Mouse (Mus musculus): ENCODE measurements at regions not wholly inside any gene's neighbourhood (a gene's known extent, or its start where the extent isn't known, plus 50 kb on each side); places are given as distances from the start of the nearest gene placed in this dataset.

DNA sequence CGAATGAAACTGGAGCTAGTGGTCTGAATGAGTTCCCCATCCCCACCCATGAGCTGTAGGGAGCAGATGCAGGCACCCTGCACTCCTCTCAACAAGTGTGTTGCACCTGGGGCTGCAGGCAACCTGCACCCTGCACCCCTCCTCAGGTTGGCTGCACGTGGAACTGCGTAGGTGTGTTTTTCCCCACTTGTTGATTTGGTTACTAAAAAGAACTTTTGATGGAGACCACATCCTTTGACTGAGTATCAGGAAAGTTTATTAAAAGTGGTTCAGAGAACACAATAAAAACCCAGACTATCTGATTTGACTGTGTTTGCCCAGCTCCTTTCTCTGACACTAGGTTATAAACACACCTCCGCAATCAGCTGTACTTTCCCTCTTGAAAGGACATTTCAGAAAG is 456.5 kb downstream of the Rnf144a start:
- ATAC-seq (replicated peaks; ENCODE audit: insufficient number of reproducible peaks, insufficient read depth, low FRiP score, low read depth): no peak
- no peaks in the 10 kb centered on the region for H3K27me3 ChIP-seq
- no peak overlapping the region for H3K27ac ChIP-seq

DNA sequence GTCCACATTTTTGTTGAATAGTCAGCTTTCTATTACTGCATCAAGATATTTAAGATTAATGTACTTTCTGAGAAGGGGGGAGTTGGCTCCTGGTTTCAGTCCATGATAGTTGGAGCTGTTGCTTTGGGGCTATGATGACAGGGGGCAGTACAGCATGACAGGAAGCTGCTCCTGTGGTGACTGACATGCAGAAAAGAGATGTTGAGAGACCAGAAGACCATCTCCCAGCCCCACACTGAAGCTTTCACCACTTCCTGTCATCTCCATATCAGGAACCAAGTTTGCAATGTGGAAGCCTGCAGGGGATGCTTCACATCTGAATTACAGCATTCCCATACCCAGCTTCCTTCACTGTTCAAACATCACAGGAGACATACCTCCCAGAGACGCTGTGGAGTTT is 457.5 kb downstream of the Rnf144a start:
- Histone ChIP-seq H3K9ac (no peak overlapping the region), H3K4me1 (replicated peaks) (no peaks in the 10 kb centered on the region), H3K9me3 (replicated peaks) (no peaks in the 10 kb centered on the region), H3K4me3 (no peak overlapping the region), H3K4me2 (no peak overlapping the region), H3K27me3 (no peaks in the 10 kb centered on the region), H3K27ac (no peak overlapping the region), H3K36me3 (no peaks in the 10 kb centered on the region)
- 87% methylated on average over 1 of the region's 1 CpGs for WGBS
- ATAC-seq (replicated peaks; ENCODE audit: insufficient number of reproducible peaks, insufficient read depth, low FRiP score, low read depth): no peak

More for the DNA sequence above, 456.5 kb downstream of the Rnf144a start:
- Histone ChIP-seq H3K4me1 (replicated peaks) (no peaks in the 10 kb centered on the region), H3K9ac (no peak overlapping the region), H3K4me2 (no peak overlapping the region), H3K9me3 (replicated peaks) (no peaks in the 10 kb centered on the region), H3K36me3 (no peaks in the 10 kb centered on the region), H3K4me3 (no peak overlapping the region)
- 70% methylated on average over 4 of the region's 4 CpGs for WGBS

- Histone ChIP-seq H3K27ac (no peak overlapping the region), H3K4me2 (no peak overlapping the region), H3K4me3 (no peak overlapping the region), H3K4me1 (replicated peaks) (no peaks in the 10 kb centered on the region), H3K9me3 (replicated peaks) (no peaks in the 10 kb centered on the region), H3K27me3 (no peaks in the 10 kb centered on the region), H3K36me3 (no peaks in the 10 kb centered on the region), H3K9ac (no peak overlapping the region)
- 85% methylated on average over 7 of the region's 7 CpGs for WGBS
- no peak for ATAC-seq (replicated peaks; ENCODE audit: insufficient number of reproducible peaks, insufficient read depth, low FRiP score, low read depth)
These were observed 467.9 kb downstream of the Rnf144a start for GRCm38 (mm10) chr12:25947107-25947506.

GRCm38 (mm10) chr12:25946121-25946520 is 468.9 kb downstream of the Rnf144a start:
- H3K27me3 ChIP-seq: no peaks in the 10 kb centered on the region
- no peak overlapping the region for H3K9ac ChIP-seq
- ATAC-seq (replicated peaks; ENCODE audit: insufficient number of reproducible peaks, insufficient read depth, low FRiP score, low read depth): no peak
- H3K9me3 ChIP-seq (replicated peaks): no peaks in the 10 kb centered on the region
- H3K4me2 ChIP-seq: no peak overlapping the region
- no peak overlapping the region for H3K27ac ChIP-seq
- WGBS: 76% methylated on average over 3 of the region's 3 CpGs
- no peaks in the 10 kb centered on the region for H3K4me1 ChIP-seq (replicated peaks)
- H3K36me3 ChIP-seq: no peaks in the 10 kb centered on the region
- no peak overlapping the region for H3K4me3 ChIP-seq

GRCm38 (mm10) chr12:25938856-25939255 is 476.2 kb downstream of the Rnf144a start:
- Histone ChIP-seq H3K4me3 (no peak overlapping the region), H3K9me3 (replicated peaks) (no peaks in the 10 kb centered on the region), H3K4me1 (replicated peaks) (no peaks in the 10 kb centered on the region), H3K9ac (no peak overlapping the region), H3K36me3 (no peaks in the 10 kb centered on the region), H3K4me2 (no peak overlapping the region), H3K27me3 (no peaks in the 10 kb centered on the region), H3K27ac (no peak overlapping the region)
- ATAC-seq (replicated peaks; ENCODE audit: insufficient number of reproducible peaks, insufficient read depth, low FRiP score, low read depth): no peak
- WGBS: 87% methylated on average over 6 of the region's 6 CpGs

- Histone ChIP-seq H3K27me3 (no peaks in the 10 kb centered on the region), H3K4me2 (no peak overlapping the region), H3K36me3 (no peaks in the 10 kb centered on the region), H3K9me3 (replicated peaks) (no peaks in the 10 kb centered on the region), H3K4me3 (no peak overlapping the region), H3K4me1 (replicated peaks) (no peaks in the 10 kb centered on the region), H3K9ac (no peak overlapping the region), H3K27ac (no peak overlapping the region)
- ATAC-seq (replicated peaks; ENCODE audit: insufficient number of reproducible peaks, insufficient read depth, low FRiP score, low read depth): no peak
- 72% methylated on average over 5 of the region's 5 CpGs for WGBS
These were observed 480.1 kb downstream of the Rnf144a start for GRCm38 (mm10) chr12:25934946-25935345.

DNA sequence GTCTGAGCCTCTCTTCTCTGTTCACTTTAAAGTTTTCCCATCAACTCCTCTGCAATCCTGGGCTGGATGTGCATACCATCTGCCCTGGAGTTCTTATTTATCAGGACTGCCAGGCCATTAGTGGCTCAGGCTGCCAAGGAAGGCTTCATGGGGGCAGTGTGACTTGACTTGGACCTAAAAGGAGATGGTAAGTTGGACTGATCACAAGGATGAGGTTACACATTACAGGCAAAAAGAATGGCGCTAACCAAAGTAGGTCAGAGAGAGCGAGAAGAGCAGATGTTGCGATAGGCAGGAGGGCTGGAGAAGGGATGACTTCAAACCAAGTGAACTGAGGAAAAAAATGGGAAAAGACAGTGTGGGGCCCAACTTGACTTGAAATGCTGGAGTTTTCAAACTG is 480.5 kb downstream of the Rnf144a start:
- Histone ChIP-seq H3K9me3 (replicated peaks) (no peaks in the 10 kb centered on the region), H3K9ac (no peak overlapping the region), H3K4me3 (no peak overlapping the region), H3K4me2 (no peak overlapping the region), H3K4me1 (replicated peaks) (no peaks in the 10 kb centered on the region), H3K36me3 (no peaks in the 10 kb centered on the region), H3K27me3 (no peaks in the 10 kb centered on the region), H3K27ac (no peak overlapping the region)
- WGBS: 88% methylated on average over 3 of the region's 3 CpGs
- no peak for ATAC-seq (replicated peaks; ENCODE audit: insufficient number of reproducible peaks, insufficient read depth, low FRiP score, low read depth)

DNA sequence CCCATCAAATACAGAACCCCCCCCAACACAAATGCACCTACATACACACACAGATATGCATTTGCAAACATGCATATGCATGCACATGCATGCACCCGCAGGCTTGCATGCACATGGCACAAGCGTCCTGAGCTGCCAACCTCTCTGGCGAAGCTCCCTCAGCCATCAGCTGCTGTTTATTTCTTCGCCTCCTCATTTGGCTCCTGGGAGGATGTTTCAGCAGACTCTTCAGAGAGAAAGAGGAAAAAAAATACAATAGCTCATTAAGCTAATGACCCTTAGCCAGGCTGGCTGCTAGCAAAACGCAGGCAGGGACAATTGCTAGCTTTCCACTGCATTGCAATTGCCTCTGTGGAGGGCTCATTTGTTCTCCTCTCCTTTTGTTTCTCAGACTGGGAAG is 488.7 kb downstream of the Rnf144a start:
- Histone ChIP-seq H3K4me3 (no peak overlapping the region), H3K36me3 (no peaks in the 10 kb centered on the region), H3K27me3 (no peaks in the 10 kb centered on the region), H3K27ac (no peak overlapping the region), H3K4me2 (no peak overlapping the region), H3K4me1 (replicated peaks) (no peaks in the 10 kb centered on the region), H3K9ac (no peak overlapping the region), H3K9me3 (replicated peaks) (no peaks in the 10 kb centered on the region)
- no peak for ATAC-seq (replicated peaks; ENCODE audit: insufficient number of reproducible peaks, insufficient read depth, low FRiP score, low read depth)
- 58% methylated on average over 5 of the region's 5 CpGs for WGBS

- Histone ChIP-seq H3K27ac (no peak overlapping the region), H3K4me2 (no peak overlapping the region), H3K27me3 (no peaks in the 10 kb centered on the region), H3K4me3 (no peak overlapping the region), H3K9me3 (replicated peaks) (no peaks in the 10 kb centered on the region), H3K36me3 (no peaks in the 10 kb centered on the region), H3K9ac (no peak overlapping the region), H3K4me1 (replicated peaks) (no peaks in the 10 kb centered on the region)
- 85% methylated on average over 9 of the region's 9 CpGs for WGBS
- ATAC-seq (replicated peaks; ENCODE audit: insufficient number of reproducible peaks, insufficient read depth, low FRiP score, low read depth): no peak
These were observed 490.5 kb downstream of the Rnf144a start for GRCm38 (mm10) chr12:25924526-25924925.

DNA sequence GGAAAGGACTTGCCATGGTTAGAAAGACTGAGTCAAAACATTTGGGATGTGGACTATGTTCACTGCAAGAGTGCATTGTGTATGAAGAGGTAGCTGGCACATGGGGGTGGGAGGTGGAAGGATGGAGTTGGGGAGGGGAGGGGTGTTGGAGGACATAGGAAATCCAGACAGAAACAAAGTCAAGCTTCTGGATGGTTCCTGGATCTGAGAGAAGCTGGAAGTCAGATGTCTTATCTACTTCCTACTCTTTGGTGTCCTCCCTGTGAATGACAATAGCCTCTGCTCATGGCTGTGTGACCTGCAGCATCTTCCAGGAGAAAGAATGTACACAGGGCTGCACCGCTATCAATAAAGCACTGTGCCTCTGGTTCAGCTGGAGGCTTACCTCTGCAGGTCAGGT is 491.3 kb downstream of the Rnf144a start:
- no peaks in the 10 kb centered on the region for H3K36me3 ChIP-seq
- H3K9me3 ChIP-seq (replicated peaks): no peaks in the 10 kb centered on the region
- WGBS: 88% methylated on average over 1 of the region's 1 CpGs
- H3K27me3 ChIP-seq: no peaks in the 10 kb centered on the region
- no peak for ATAC-seq (replicated peaks; ENCODE audit: insufficient number of reproducible peaks, insufficient read depth, low FRiP score, low read depth)
- H3K27ac ChIP-seq: no peak overlapping the region
- no peaks in the 10 kb centered on the region for H3K4me1 ChIP-seq (replicated peaks)
- no peak overlapping the region for H3K4me2 ChIP-seq
- H3K4me3 ChIP-seq: no peak overlapping the region
- H3K9ac ChIP-seq: no peak overlapping the region

DNA sequence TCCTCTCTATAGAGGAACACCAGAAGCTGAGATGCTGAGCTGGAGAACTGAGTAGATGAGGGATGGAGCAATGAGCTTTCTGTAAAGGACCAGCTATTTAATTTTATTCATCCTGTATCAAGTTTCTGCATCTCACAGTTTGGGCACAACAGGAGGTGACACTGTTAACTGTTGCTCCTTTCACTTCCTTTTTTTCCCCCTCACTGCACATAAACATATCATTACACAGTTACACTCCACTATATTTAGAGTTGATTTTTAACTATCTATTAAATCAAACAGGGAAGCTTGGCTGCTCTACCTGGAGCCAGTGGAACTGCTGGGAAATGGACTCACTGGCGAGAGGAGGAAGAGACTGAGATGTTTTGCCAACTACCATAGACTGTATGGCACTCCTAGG is 509.4 kb downstream of the Rnf144a start:
- Histone ChIP-seq H3K9me3 (replicated peaks) (no peaks in the 10 kb centered on the region), H3K9ac (no peak overlapping the region), H3K4me3 (no peak overlapping the region), H3K4me2 (no peak overlapping the region), H3K36me3 (no peaks in the 10 kb centered on the region), H3K27ac (no peak overlapping the region), H3K27me3 (no peaks in the 10 kb centered on the region), H3K4me1 (replicated peaks) (no peaks in the 10 kb centered on the region)
- 80% methylated on average over 1 of the region's 1 CpGs for WGBS
- no peak for ATAC-seq (replicated peaks; ENCODE audit: insufficient number of reproducible peaks, insufficient read depth, low FRiP score, low read depth)

GRCm38 (mm10) chr12:25896543-25896942 is 518.5 kb downstream of the Rnf144a start:
- Histone ChIP-seq H3K4me1 (replicated peaks) (no peaks in the 10 kb centered on the region), H3K9me3 (replicated peaks) (no peaks in the 10 kb centered on the region), H3K9ac (no peak overlapping the region), H3K27ac (no peak overlapping the region), H3K36me3 (no peaks in the 10 kb centered on the region), H3K27me3 (no peaks in the 10 kb centered on the region), H3K4me2 (no peak overlapping the region), H3K4me3 (no peak overlapping the region)
- ATAC-seq (replicated peaks; ENCODE audit: insufficient number of reproducible peaks, insufficient read depth, low FRiP score, low read depth): no peak
- 46% methylated on average over 3 of the region's 3 CpGs for WGBS

DNA sequence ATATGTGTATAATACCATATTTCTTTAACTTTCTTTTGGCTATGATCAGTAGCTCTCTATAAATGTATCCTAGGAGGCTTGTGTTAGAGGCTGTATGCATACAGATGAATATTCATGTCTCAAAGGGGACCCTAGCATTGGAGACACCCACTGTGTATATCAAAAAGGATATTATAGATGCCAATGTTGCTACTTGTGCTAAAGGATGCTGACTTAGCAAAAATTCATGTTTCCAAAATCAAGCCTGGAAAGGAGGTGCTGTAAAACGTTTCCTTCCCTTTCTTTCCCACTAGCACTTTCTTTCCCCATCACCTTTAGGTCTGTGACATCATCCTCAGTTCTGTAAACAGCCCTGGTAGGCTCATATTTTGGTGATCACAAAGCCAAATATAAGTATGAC is 519.4 kb downstream of the Rnf144a start:
- Histone ChIP-seq H3K4me1 (replicated peaks) (no peaks in the 10 kb centered on the region), H3K27ac (no peak overlapping the region), H3K4me3 (no peak overlapping the region), H3K27me3 (no peaks in the 10 kb centered on the region), H3K9me3 (replicated peaks) (no peaks in the 10 kb centered on the region), H3K36me3 (no peaks in the 10 kb centered on the region), H3K9ac (no peak overlapping the region), H3K4me2 (no peak overlapping the region)
- ATAC-seq (replicated peaks; ENCODE audit: insufficient number of reproducible peaks, insufficient read depth, low FRiP score, low read depth): no peak
- WGBS: 36% methylated on average over 1 of the region's 1 CpGs
